In genomic region chr8:80830141-80830540, GRCm38 (mm10) we compare ENCODE assay signal across 11 mouse cellular contexts. TPM values are rescaled to one million over a fixed set of nuclear protein-coding genes. Genes with fewer than 3 reads are reported as not detected.
A peak's percentile ranks its signal among the peaks of the same experiment; 100 is the strongest.
DNase-seq lines count a peak whose midpoint lies in the region; ATAC-seq lines count a peak whose summit lies in the region.
"Had no signal": no experiment of that assay in that cellular context is flagged by ENCODE, and none has a peak within 500 bp of the region (broad histone marks: within the 10 kb centered on the region; RNA-seq: fewer than 3 reads in every experiment).

No protein-coding gene starts in this region.

- WGBS in heart, embryonic 13.5 days: 48% methylated on average over 7 of the region's 7 CpGs
- 54% methylated on average over 7 of the region's 7 CpGs for WGBS in midbrain, embryonic 15.5 days
- WGBS in midbrain, embryonic 11.5 days: 66% methylated on average over 7 of the region's 7 CpGs
- 22% methylated on average over 7 of the region's 7 CpGs for WGBS in heart, embryonic 16.5 days
- WGBS in neural tube, embryonic 15.5 days: 49% methylated on average over 7 of the region's 7 CpGs

- no peaks in the 10 kb centered on the region for H3K27me3 ChIP-seq in heart, embryonic 13.5 days (replicated peaks)
- no peaks in the 10 kb centered on the region for H3K27me3 ChIP-seq in midbrain, embryonic 15.5 days (replicated peaks)
- no peaks in the 10 kb centered on the region for H3K27me3 ChIP-seq in midbrain, embryonic 11.5 days (ENCODE audit: control insufficient read depth, insufficient read depth, low read length)
- H3K27me3 ChIP-seq in heart, embryonic 16.5 days (ENCODE audit: control insufficient read depth, insufficient read depth, low read length): no peaks in the 10 kb centered on the region
- H3K27me3 ChIP-seq in neural tube, embryonic 15.5 days (replicated peaks): no peaks in the 10 kb centered on the region

- H3K27ac ChIP-seq in heart, embryonic 13.5 days (replicated peaks): peak overlapping the region; percentile 91
- H3K27ac ChIP-seq in midbrain, embryonic 15.5 days: 0 out of 2 replicates have a peak overlapping the region, but pooled peaks have one; percentile 9
- H3K27ac ChIP-seq in midbrain, embryonic 11.5 days (ENCODE audit: low read depth, low read length): no peak overlapping the region
- H3K27ac ChIP-seq in heart, embryonic 16.5 days (ENCODE audit: low read length): peak overlapping the region; percentile 80
- peak overlapping the region; percentile 60 for H3K27ac ChIP-seq in neural tube, embryonic 15.5 days (replicated peaks)

- no peaks in the 10 kb centered on the region for H3K9me3 ChIP-seq in heart, embryonic 13.5 days
- H3K9me3 ChIP-seq in midbrain, embryonic 15.5 days: no peaks in the 10 kb centered on the region
- no peaks in the 10 kb centered on the region for H3K9me3 ChIP-seq in midbrain, embryonic 11.5 days (ENCODE audit: control insufficient read depth, low read length)
- no peaks in the 10 kb centered on the region for H3K9me3 ChIP-seq in heart, embryonic 16.5 days (replicated peaks; ENCODE audit: control insufficient read depth, low read length)
- H3K9me3 ChIP-seq in neural tube, embryonic 15.5 days (replicated peaks): no peaks in the 10 kb centered on the region

- H3K4me2 ChIP-seq in heart, embryonic 13.5 days: peak overlapping the region; percentile 46
- H3K4me2 ChIP-seq in midbrain, embryonic 15.5 days: no peak overlapping the region; the same call in 1 of the 2 replicates
- H3K4me2 ChIP-seq in midbrain, embryonic 11.5 days: no peak overlapping the region
- peak overlapping the region; percentile 20 for H3K4me2 ChIP-seq in heart, embryonic 16.5 days (ENCODE audit: low read depth, low read length)
- peak overlapping the region; percentile 2; the same call in 1 of the 2 replicates for H3K4me2 ChIP-seq in neural tube, embryonic 15.5 days

- no peak for DNase-seq in heart, adult 18-20 months
- no peak for DNase-seq in midbrain, embryonic 11.5 days (ENCODE audit: low spot score, missing footprints)
- no peak for DNase-seq in adrenal gland, adult 8-10 months
- DNase-seq: cerebellum, adult 11-12 months; left cerebral cortex, postnatal 4 days had no signal

- no peak for ATAC-seq in heart, embryonic 13.5 days (ENCODE audit: extremely low read depth, insufficient number of reproducible peaks, low FRiP score, low TSS enrichment)
- ATAC-seq in midbrain, embryonic 15.5 days (replicated peaks): no peak
- no peak for ATAC-seq in midbrain, embryonic 11.5 days (ENCODE audit: low FRiP score)
- ATAC-seq in heart, embryonic 16.5 days (replicated peaks; ENCODE audit: extremely low read depth, insufficient read depth, low FRiP score): no peak
- no peak for ATAC-seq in neural tube, embryonic 15.5 days (ENCODE audit: low FRiP score)
- ATAC-seq in CD4-positive, CD25-positive, alpha-beta regulatory T cell, adult 4 months: no peak

- no peaks in the 10 kb centered on the region for H3K36me3 ChIP-seq in heart, embryonic 13.5 days
- H3K36me3 ChIP-seq in midbrain, embryonic 15.5 days (replicated peaks): no peaks in the 10 kb centered on the region
- no peaks in the 10 kb centered on the region for H3K36me3 ChIP-seq in midbrain, embryonic 11.5 days (ENCODE audit: control insufficient read depth, insufficient read depth, low read length)
- no peaks in the 10 kb centered on the region for H3K36me3 ChIP-seq in heart, embryonic 16.5 days (ENCODE audit: control insufficient read depth, insufficient read depth)
- no peaks in the 10 kb centered on the region for H3K36me3 ChIP-seq in neural tube, embryonic 15.5 days

- H3K4me1 ChIP-seq in heart, embryonic 13.5 days: peaks cover 91% of the 10 kb centered on the region
- H3K4me1 ChIP-seq in midbrain, embryonic 15.5 days: peaks cover 13% of the 10 kb centered on the region
- H3K4me1 ChIP-seq in midbrain, embryonic 11.5 days (ENCODE audit: control insufficient read depth, insufficient read depth, low read length): no peaks in the 10 kb centered on the region
- peaks cover 63% of the 10 kb centered on the region for H3K4me1 ChIP-seq in heart, embryonic 16.5 days (ENCODE audit: control insufficient read depth, insufficient read depth, low read length)
- peaks cover 22% of the 10 kb centered on the region for H3K4me1 ChIP-seq in neural tube, embryonic 15.5 days

- peak overlapping the region; percentile 71 for H3K9ac ChIP-seq in heart, embryonic 13.5 days
- H3K9ac ChIP-seq in midbrain, embryonic 15.5 days: no peak overlapping the region
- no peak overlapping the region for H3K9ac ChIP-seq in midbrain, embryonic 11.5 days (ENCODE audit: low read length)
- H3K9ac ChIP-seq in heart, embryonic 16.5 days (ENCODE audit: low read length): peak overlapping the region; percentile 7; the same call in 1 of the 2 replicates
- H3K9ac ChIP-seq in neural tube, embryonic 15.5 days (replicated peaks): no peak overlapping the region

- peak overlapping the region; percentile 24 for H3K4me3 ChIP-seq in heart, embryonic 13.5 days
- no peak overlapping the region for H3K4me3 ChIP-seq in midbrain, embryonic 15.5 days
- H3K4me3 ChIP-seq in midbrain, embryonic 11.5 days (ENCODE audit: low read depth, low read length): no peak overlapping the region
- no peak overlapping the region; the same call in 1 of the 2 replicates for H3K4me3 ChIP-seq in heart, embryonic 16.5 days (ENCODE audit: low read length)
- H3K4me3 ChIP-seq in neural tube, embryonic 15.5 days (replicated peaks): no peak overlapping the region
- H3K4me3 ChIP-seq: erythroblast, embryonic 14.5 days had no signal

RNA-seq across cellular contexts. Expression of gene Gab1, which starts 50.2 kb away (rescaled TPM):
- 26.6 and 28.8 TPM in 2 replicates for polyA plus RNA-seq in heart, embryonic 13.5 days (2015; fragmentation: Nextera tagmentation; extraction: Ambion mirVana)
- 10 to 100 TPM; 30.2 to 35.5 TPM for total RNA-seq in heart, adult 18-20 months (2021)
- polyA plus RNA-seq in midbrain, embryonic 15.5 days (2015; fragmentation: Nextera tagmentation; extraction: Ambion mirVana): 8.6 and 9.3 TPM in 2 replicates
- 17.2 and 18.0 TPM in 2 replicates for polyA plus RNA-seq in midbrain, embryonic 11.5 days (2014; fragmentation: Nextera tagmentation; extraction: Ambion mirVana)
- polyA plus RNA-seq in heart, embryonic 16.5 days (2015; fragmentation: Nextera tagmentation; extraction: Ambion mirVana): 30.4 and 32.3 TPM in 2 replicates
- 9.6 and 11.4 TPM in 2 replicates for polyA plus RNA-seq in neural tube, embryonic 15.5 days (2015; fragmentation: Nextera tagmentation; extraction: Ambion mirVana)
- total RNA-seq in adrenal gland, adult 8-10 months (2022): 10 to 100 TPM; 20.6 to 28.4 (median 22.0) TPM
- polyA plus RNA-seq in CD4-positive, CD25-positive, alpha-beta regulatory T cell, adult 4 months (2017; shearing (Covaris generic)): not detected

Comparison
In these comparisons a context has a peak if more than half of its experiments do, and no peak if none do; other contexts are left out.
1. H3K4me2 ChIP-seq: peak in heart, embryonic 13.5 days (single experiment), heart, embryonic 16.5 days (single experiment) and neural tube, embryonic 15.5 days (single experiment); none in midbrain, embryonic 15.5 days (single experiment) and midbrain, embryonic 11.5 days (single experiment).
2. H3K9ac ChIP-seq: peak in heart, embryonic 13.5 days (single experiment) and heart, embryonic 16.5 days (single experiment); none in midbrain, embryonic 15.5 days (single experiment), midbrain, embryonic 11.5 days (single experiment) and neural tube, embryonic 15.5 days (single experiment).